Comparison of ENCODE assay signal across 12 mouse cellular contexts in genomic region chr11:56169576-56169975, GRCm38 (mm10).
DNase-seq lines count a peak whose midpoint lies in the region; ATAC-seq lines count a peak whose summit lies in the region.
"Had no signal": no experiment of that assay in that cellular context is flagged by ENCODE, and none has a peak within 500 bp of the region (broad histone marks: within the 10 kb centered on the region; RNA-seq: fewer than 3 reads in every experiment).

No protein-coding gene starts in this region.

- H3K4me3 ChIP-seq in forebrain, embryonic 15.5 days: no peak overlapping the region
- no peak overlapping the region for H3K4me3 ChIP-seq in forebrain, embryonic 11.5 days (ENCODE audit: low read depth, low read length)
- H3K4me3 ChIP-seq: kidney, embryonic 15.5 days had no signal

- 37% methylated on average over 9 of the region's 9 CpGs for WGBS in forebrain, embryonic 15.5 days
- 86% methylated on average over 9 of the region's 9 CpGs for WGBS in forebrain, embryonic 11.5 days

- no peak for DNase-seq in forebrain, embryonic 11.5 days (ENCODE audit: low spot score)
- peak; percentile 27 for DNase-seq in left cerebral cortex, adult 11 months (ENCODE audit: low spot score)
- peak; percentile 45 to 59 for DNase-seq in right cerebral cortex, postnatal 36 days (ENCODE audit: low spot score in 2 of 2)
- no peak for DNase-seq in thymus, adult 18-20 months
- no peak for DNase-seq in ovary, postnatal 10 days (ENCODE audit: low spot score)
- DNase-seq in ovary, adult 18-20 months (ENCODE audit: low spot score): no peak
- DNase-seq: thymus, adult 2 months had no signal

- no peaks in the 10 kb centered on the region for H3K36me3 ChIP-seq in forebrain, embryonic 15.5 days
- H3K36me3 ChIP-seq in forebrain, embryonic 11.5 days (ENCODE audit: control insufficient read depth, insufficient read depth, low read length): no peaks in the 10 kb centered on the region
- H3K36me3 ChIP-seq: kidney, embryonic 15.5 days had no signal

- no peaks in the 10 kb centered on the region for H3K27me3 ChIP-seq in forebrain, embryonic 15.5 days
- no peaks in the 10 kb centered on the region for H3K27me3 ChIP-seq in forebrain, embryonic 11.5 days (ENCODE audit: control insufficient read depth, insufficient read depth, low read length)
- H3K27me3 ChIP-seq: kidney, embryonic 15.5 days had no signal

- ATAC-seq in forebrain, embryonic 15.5 days (replicated peaks): peak; percentile 92
- no peak for ATAC-seq in forebrain, embryonic 11.5 days (replicated peaks; ENCODE audit: low FRiP score)
- ATAC-seq in frontal cortex, adult (ENCODE audit: low TSS enrichment): peak; percentile 87

- no peak overlapping the region for H3K4me2 ChIP-seq in forebrain, embryonic 15.5 days (replicated peaks)
- no peak overlapping the region for H3K4me2 ChIP-seq in forebrain, embryonic 11.5 days (ENCODE audit: low read depth, low read length, severe bottlenecking)
- H3K4me2 ChIP-seq: kidney, embryonic 15.5 days; liver, embryonic 11.5 days had no signal

- H3K27ac ChIP-seq in forebrain, embryonic 15.5 days (replicated peaks): peak overlapping the region; percentile 66
- H3K27ac ChIP-seq in forebrain, embryonic 11.5 days (ENCODE audit: low read depth, low read length): no peak overlapping the region
- H3K27ac ChIP-seq: kidney, embryonic 15.5 days; macrophage had no signal

- peaks cover 16% of the 10 kb centered on the region for H3K4me1 ChIP-seq in forebrain, embryonic 15.5 days
- H3K4me1 ChIP-seq in forebrain, embryonic 11.5 days (replicated peaks; ENCODE audit: control insufficient read depth, insufficient read depth, low read length): no peaks in the 10 kb centered on the region
- H3K4me1 ChIP-seq: kidney, embryonic 15.5 days had no signal

- no peaks in the 10 kb centered on the region for H3K9me3 ChIP-seq in forebrain, embryonic 15.5 days
- no peaks in the 10 kb centered on the region for H3K9me3 ChIP-seq in forebrain, embryonic 11.5 days (ENCODE audit: control insufficient read depth, low read length)
- H3K9me3 ChIP-seq: kidney, embryonic 15.5 days had no signal

- H3K9ac ChIP-seq in forebrain, embryonic 15.5 days (replicated peaks): no peak overlapping the region
- no peak overlapping the region for H3K9ac ChIP-seq in forebrain, embryonic 11.5 days (ENCODE audit: low read length)
- H3K9ac ChIP-seq: kidney, embryonic 15.5 days had no signal

Comparison
In these comparisons a context has a peak if more than half of its experiments do, and no peak if none do; other contexts are left out.
1. DNase-seq: peak in left cerebral cortex, adult 11 months (single experiment) and right cerebral cortex, postnatal 36 days (2 of 2); none in forebrain, embryonic 11.5 days (single experiment), thymus, adult 18-20 months (0 of 2), ovary, postnatal 10 days (single experiment) and ovary, adult 18-20 months (single experiment).